Mouse (Mus musculus) liver, postnatal 0 days (tissue): ENCODE data around the gene Cfap161. TPM values are rescaled to one million over a fixed set of nuclear protein-coding genes. Genes with fewer than 3 reads are reported as not detected.
A peak's percentile ranks its signal among the peaks of the same experiment; 100 is the strongest.

ENCODE experiments used
- ATAC-seq: fragments of 200-750 bp; cut with Nextera tagmentation; 2 replicates; pipeline ENCODE4 v1.8.0; 2017; ENCODE audit warnings: mild to moderate bottlenecking, moderate library complexity
- DNase-seq: peaks from one replicate; pipeline ENCODE4 v3.0.0-alpha.2; 2016
- H3K27ac ChIP-seq: fragments of 300-500 bp; sonication (generic); 2 replicates; pipeline ENCODE4 v1.5.1; 2014; ENCODE audit warnings: antibody characterized with exemption, moderate library complexity, mild to moderate bottlenecking, low read depth
- H3K27me3 ChIP-seq: fragments of 300-500 bp; sonication (generic); 2 replicates; pipeline ENCODE4 v1.6.1; 2014; ENCODE audit warnings: low read length, control low read depth, mixed read lengths; ENCODE audit not compliant: insufficient read depth
- H3K36me3 ChIP-seq: fragments of 300-500 bp; sonication (generic); replicated peaks from 2 replicates; pipeline ENCODE4 v1.6.1; 2014; ENCODE audit warnings: mild to moderate bottlenecking, control low read depth, low read length, moderate library complexity, mixed read lengths; ENCODE audit not compliant: insufficient read depth
- H3K4me1 ChIP-seq: fragments of 300-500 bp; sonication (generic); 2 replicates; pipeline ENCODE4 v1.6.1; 2014; ENCODE audit warnings: antibody characterized with exemption, mild to moderate bottlenecking, control low read depth; ENCODE audit not compliant: insufficient read depth
- H3K4me2 ChIP-seq: fragments of 300-500 bp; sonication (generic); 2 replicates; pipeline ENCODE4 v1.6.1; 2014; ENCODE audit warnings: low read depth, mild to moderate bottlenecking, low read length, moderate library complexity, mixed read lengths
- H3K4me3 ChIP-seq: fragments of 300-500 bp; sonication (generic); 2 replicates; pipeline ENCODE4 v1.5.1; 2014; ENCODE audit warnings: low read depth, low read length
- H3K9ac ChIP-seq: fragments of 300-500 bp; sonication (generic); replicated peaks from 2 replicates; pipeline ENCODE4 v1.6.1; 2014; ENCODE audit warnings: mild to moderate bottlenecking, moderate library complexity
- H3K9me3 ChIP-seq: fragments of 300-500 bp; sonication (generic); 2 replicates; pipeline ENCODE4 v1.6.1; 2016; ENCODE audit warnings: mild to moderate bottlenecking, control low read depth, low read length, mixed read lengths
- CTCF ChIP-seq: sonication (generic); IDR thresholded peaks from 2 replicates; pipeline ENCODE4 v1.5.1; 2016; ENCODE audit warnings: antibody characterized with exemption, low read depth
- EP300 ChIP-seq: IDR thresholded peaks from 2 replicates; pipeline ENCODE4 v1.6.1; 2016; ENCODE audit warnings: antibody characterized with exemption, low read depth, mild to moderate bottlenecking
- WGBS: fragments of 180-500 bp; shearing (Covaris S2); extraction: QIAGEN DNeasy Blood & Tissue Kit; methylation state at CpG from one replicate; pipeline ENCODE4 v1.1.7; 2014; ENCODE audit not compliant: insufficient replicate concordance; 5-methylcytosine and 5-hydroxymethylcytosine counted together
- polyA plus RNA-seq: library from polyadenylated mRNA; unstranded; fragments of >200 nt; fragmentation: Nextera tagmentation; extraction: Ambion mirVana; gene quantifications from 2 replicates; pipeline ENCODE4 v1.2.1, GENCODE M21; 2015

The Cfap161 gene
- polyA plus RNA-seq, 1 experiment from 2014 or later: not detected

DNA sequence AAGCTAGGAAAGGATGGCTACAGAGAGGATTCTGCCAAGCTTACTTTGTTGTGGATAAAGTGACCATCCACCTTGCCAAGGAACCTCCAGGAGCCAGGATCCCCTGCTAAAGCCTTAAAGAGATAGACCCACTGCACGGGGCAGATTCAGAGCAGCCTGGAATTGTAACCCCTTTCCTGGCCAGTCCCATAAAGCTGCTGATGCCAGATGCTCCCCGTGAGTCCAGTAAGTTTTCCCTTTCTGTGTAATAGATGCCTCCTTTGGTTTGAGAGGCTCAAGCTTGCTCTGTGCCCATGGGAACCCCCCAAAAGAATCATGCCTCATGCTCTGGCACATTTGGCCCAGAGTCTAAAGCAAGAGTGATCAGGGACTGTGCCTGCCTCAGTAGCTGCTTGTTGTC lies 15.7 kb downstream of the Cfap161 start:
- H3K4me3 ChIP-seq: no peak overlapping the region
- H3K27ac ChIP-seq: no peak overlapping the region
- H3K9me3 ChIP-seq: no peaks in the 10 kb centered on the region
- no peak overlapping the region for H3K9ac ChIP-seq
- H3K27me3 ChIP-seq: no peaks in the 10 kb centered on the region
- TF ChIP-seq EP300 (no peak), CTCF (no peak)
- no peak overlapping the region for H3K4me2 ChIP-seq
- ATAC-seq (no peak), DNase-seq (no peak)
- H3K4me1 ChIP-seq: no peaks in the 10 kb centered on the region
- WGBS: 50% methylated on average over 2 of the region's 2 CpGs
- no peaks in the 10 kb centered on the region for H3K36me3 ChIP-seq

DNA sequence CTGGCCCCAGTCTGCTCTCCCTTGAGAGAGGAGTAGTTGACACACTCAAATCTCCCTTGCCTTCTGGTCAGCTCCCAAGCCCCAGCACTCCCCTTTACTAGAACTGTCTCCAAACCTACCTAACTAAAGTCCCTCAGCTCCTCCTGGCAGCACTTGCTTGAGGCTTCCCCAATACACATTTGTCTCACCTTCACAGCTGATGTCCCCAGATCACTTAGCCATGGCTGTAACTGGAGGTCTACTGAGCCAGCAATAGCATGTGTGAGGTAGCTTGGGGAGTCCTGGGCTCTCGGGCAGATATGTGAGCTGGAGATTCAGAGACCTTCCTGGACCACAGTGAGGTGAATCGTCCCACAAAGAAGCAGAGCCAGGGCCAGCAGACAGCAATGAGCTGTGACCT lies 16.2 kb downstream of the Cfap161 start:
- no peaks in the 10 kb centered on the region for H3K4me1 ChIP-seq
- H3K4me2 ChIP-seq: no peak overlapping the region
- no peak overlapping the region for H3K4me3 ChIP-seq
- H3K9me3 ChIP-seq: no peaks in the 10 kb centered on the region
- TF ChIP-seq CTCF: no peak
- TF ChIP-seq EP300: no peak
- DNase-seq (no peak), ATAC-seq (no peak)
- WGBS: 56% methylated on average over 2 of the region's 2 CpGs
- no peak overlapping the region for H3K27ac ChIP-seq
- H3K9ac ChIP-seq: no peak overlapping the region
- H3K27me3 ChIP-seq: no peaks in the 10 kb centered on the region
- H3K36me3 ChIP-seq: no peaks in the 10 kb centered on the region

DNA sequence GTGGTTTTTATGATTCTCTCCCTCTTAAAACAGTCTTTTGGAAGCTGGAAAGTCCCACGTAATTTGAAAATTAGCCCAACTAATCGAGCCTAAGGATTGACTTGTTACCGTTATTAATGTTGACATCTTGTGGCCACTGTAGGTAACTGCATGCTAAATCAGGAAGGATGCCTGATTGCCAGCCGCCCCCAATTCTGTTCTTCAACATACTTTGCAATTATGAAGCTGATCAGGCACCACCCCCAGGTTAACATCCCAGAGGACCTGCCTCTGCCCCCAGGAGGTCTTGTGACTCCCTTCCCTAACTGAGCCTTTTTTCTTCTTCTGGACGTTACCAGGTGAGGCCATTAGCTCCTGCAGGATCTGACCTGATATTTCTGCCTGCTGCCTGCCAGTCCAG lies 20.0 kb downstream of the Cfap161 start:
- H3K9me3 ChIP-seq: no peaks in the 10 kb centered on the region
- no peaks in the 10 kb centered on the region; the same call in 1 of the 2 replicates for H3K4me1 ChIP-seq
- H3K4me3 ChIP-seq: no peak overlapping the region
- no peak overlapping the region for H3K4me2 ChIP-seq
- H3K27ac ChIP-seq: no peak overlapping the region
- 28% methylated on average over 5 of the region's 5 CpGs for WGBS
- H3K36me3 ChIP-seq: no peaks in the 10 kb centered on the region
- ATAC-seq: no peak
- TF ChIP-seq EP300: no peak
- TF ChIP-seq CTCF: peak; percentile 68
- no peaks in the 10 kb centered on the region for H3K27me3 ChIP-seq
- no peak overlapping the region for H3K9ac ChIP-seq
- no peak for DNase-seq

DNA sequence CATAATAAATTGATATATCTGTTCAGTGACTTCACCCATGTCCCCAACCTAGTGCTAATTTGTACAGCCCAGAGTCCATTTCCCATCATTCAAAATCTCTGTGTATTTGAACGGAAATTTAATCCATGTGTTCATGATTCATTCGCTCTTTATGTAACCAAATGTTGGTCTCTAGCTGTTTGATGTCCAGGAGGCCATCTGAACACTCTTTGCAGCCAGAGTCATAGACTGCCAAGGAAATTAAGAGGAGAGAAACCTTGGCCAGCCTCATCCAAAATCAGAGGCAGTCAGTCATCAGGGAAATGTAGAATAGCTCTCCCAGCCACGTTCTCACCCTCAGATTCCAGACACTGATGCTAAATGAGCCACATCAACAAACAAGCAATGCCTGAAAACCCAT lies 31.0 kb downstream of the Cfap161 start:
- H3K4me3 ChIP-seq: no peak overlapping the region
- 65% methylated on average over 3 of the region's 3 CpGs for WGBS
- H3K9me3 ChIP-seq: no peaks in the 10 kb centered on the region
- H3K27ac ChIP-seq: no peak overlapping the region
- 0 out of 2 replicates have a peak, but pooled peaks cover 2% of the 10 kb centered on the region for H3K4me1 ChIP-seq
- no peaks in the 10 kb centered on the region for H3K36me3 ChIP-seq
- no peak overlapping the region for H3K9ac ChIP-seq
- DNase-seq (no peak), ATAC-seq (no peak)
- no peaks in the 10 kb centered on the region for H3K27me3 ChIP-seq
- no peak overlapping the region for H3K4me2 ChIP-seq
- TF ChIP-seq EP300 (no peak), CTCF (no peak)

DNA sequence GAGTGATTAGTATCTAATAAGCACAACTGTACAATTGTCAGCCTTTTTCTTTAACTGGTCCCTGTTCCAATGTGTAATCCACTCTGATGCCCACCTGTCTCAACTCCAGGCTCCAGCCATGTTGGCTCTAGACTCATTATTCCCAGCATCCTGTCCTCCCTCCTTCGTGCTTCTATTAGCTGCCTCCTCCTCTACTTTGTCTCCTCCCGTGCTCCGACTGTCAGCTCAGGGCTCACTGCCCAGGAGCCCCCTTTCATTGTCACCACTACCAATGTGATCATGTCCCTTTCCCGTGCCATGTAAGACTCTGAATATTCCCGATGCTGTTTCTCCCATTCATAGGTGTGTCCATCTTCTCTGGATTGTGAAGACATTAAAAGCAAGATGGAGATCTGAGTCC lies 32.3 kb downstream of the Cfap161 start:
- H3K27ac ChIP-seq: no peak overlapping the region
- no peaks in the 10 kb centered on the region for H3K9me3 ChIP-seq
- H3K27me3 ChIP-seq: no peaks in the 10 kb centered on the region
- H3K36me3 ChIP-seq: no peaks in the 10 kb centered on the region
- ATAC-seq (no peak), DNase-seq (no peak)
- no peak overlapping the region for H3K9ac ChIP-seq
- TF ChIP-seq EP300 (no peak), CTCF (no peak)
- no peak overlapping the region for H3K4me3 ChIP-seq
- 75% methylated on average over 5 of the region's 5 CpGs for WGBS
- 0 out of 2 replicates have a peak, but pooled peaks cover 2% of the 10 kb centered on the region for H3K4me1 ChIP-seq
- H3K4me2 ChIP-seq: no peak overlapping the region

DNA sequence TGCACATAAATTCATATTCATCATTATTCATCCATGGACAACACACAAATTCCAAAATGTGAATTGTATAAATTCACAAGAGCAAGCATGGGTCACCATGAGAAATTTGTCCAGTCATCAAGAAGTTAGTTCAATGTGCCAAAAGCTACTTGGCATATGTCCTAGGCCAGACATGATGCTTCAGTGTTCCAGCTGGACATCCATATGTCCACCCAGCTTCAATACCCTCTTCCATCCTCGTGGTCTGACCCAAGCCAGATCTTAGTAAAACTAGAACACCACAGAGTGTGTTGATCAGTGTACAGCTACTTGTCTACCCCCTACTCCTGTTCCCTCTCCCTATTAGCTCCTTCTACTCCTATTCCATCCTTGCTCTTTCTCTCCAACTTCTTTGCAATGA lies 43.6 kb downstream of the Cfap161 start:
- Histone ChIP-seq H3K9me3 (no peaks in the 10 kb centered on the region), H3K27me3 (no peaks in the 10 kb centered on the region), H3K27ac (no peak overlapping the region), H3K4me1 (no peaks in the 10 kb centered on the region), H3K36me3 (no peaks in the 10 kb centered on the region), H3K4me2 (no peak overlapping the region), H3K4me3 (no peak overlapping the region), H3K9ac (no peak overlapping the region)
- TF ChIP-seq EP300 (no peak), CTCF (no peak)
- DNase-seq (no peak), ATAC-seq (no peak)
- WGBS: 66% methylated on average over 1 of the region's 1 CpGs

DNA sequence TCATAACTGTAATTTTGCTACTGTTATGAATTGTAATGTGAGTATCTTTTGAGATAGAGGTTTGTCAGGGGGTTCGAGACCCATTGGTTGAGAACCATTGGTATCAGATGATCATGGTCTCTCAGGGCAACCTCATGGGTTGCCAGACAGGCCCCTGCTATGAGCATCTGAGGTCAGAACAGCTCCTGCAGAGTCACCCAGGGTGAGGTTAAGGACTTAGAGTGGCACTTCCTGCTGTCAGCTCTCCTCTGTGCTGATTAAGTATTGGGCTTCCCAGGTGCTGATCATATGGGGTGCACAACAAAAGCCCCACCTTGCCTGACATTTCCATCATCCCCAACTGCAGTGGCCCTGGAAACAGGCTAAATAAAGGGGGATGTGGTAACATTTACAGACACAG lies 46.3 kb downstream of the Cfap161 start:
- ATAC-seq: no peak
- Histone ChIP-seq H3K27me3 (no peaks in the 10 kb centered on the region), H3K9me3 (no peaks in the 10 kb centered on the region), H3K9ac (no peak overlapping the region), H3K4me3 (no peak overlapping the region), H3K4me1 (no peaks in the 10 kb centered on the region), H3K27ac (no peak overlapping the region), H3K4me2 (no peak overlapping the region), H3K36me3 (no peaks in the 10 kb centered on the region)
- no peak for DNase-seq
- TF ChIP-seq CTCF: no peak
- TF ChIP-seq EP300: no peak
- WGBS: 72% methylated on average over 1 of the region's 1 CpGs
